Mouse (Mus musculus): Measurements from ENCODE around the gene Smarcb1. TPM values are rescaled to one million over a fixed set of nuclear protein-coding genes. Genes with fewer than 3 reads are reported as not detected.

Smarcb1 gene
- total and polyA plus RNA-seq, 2 experiments from 2014 or later, result 173 to 246 TPM

- Histone ChIP-seq H3K9me3 (ENCODE audit: low read length) (no peaks in the 10 kb centered on the region), H3K4me2 (ENCODE audit: low read depth) (no peak overlapping the region), H3K27me3 (ENCODE audit: insufficient read depth, low read length) (peaks cover 3% of the 10 kb centered on the region; the same call in 1 of the 2 replicates), H3K27ac (ENCODE audit: low read depth, low read length) (no peak overlapping the region), H3K4me3 (ENCODE audit: low read depth, low read length) (no peak overlapping the region), H3K4me1 (ENCODE audit: insufficient read depth) (peaks cover 5% of the 10 kb centered on the region; the same call in 1 of the 2 replicates), H3K9ac (no peak overlapping the region), H3K36me3 (ENCODE audit: insufficient read depth) (no peaks in the 10 kb centered on the region)
- DNase-seq, result no peak
- ATAC-seq, result no peak
- no peak for TF ChIP-seq CTCF (IDR thresholded peaks at IDR 0.05; ENCODE audit: low read depth)
- WGBS, result 85% methylated on average over 7 of the region's 7 CpGs
These were observed 24.5 kb upstream of the Smarcb1 start for GRCm38 (mm10) chr10:75945896-75946295.

- Histone ChIP-seq H3K4me3 (ENCODE audit: low read depth, low read length) (no peak overlapping the region), H3K27me3 (ENCODE audit: insufficient read depth, low read length) (no peaks in the 10 kb centered on the region; the same call in 1 of the 2 replicates), H3K27ac (ENCODE audit: low read depth, low read length) (no peak overlapping the region), H3K4me2 (ENCODE audit: low read depth) (no peak overlapping the region), H3K4me1 (ENCODE audit: insufficient read depth) (0 out of 2 replicates have a peak, but pooled peaks cover 4% of the 10 kb centered on the region), H3K36me3 (ENCODE audit: insufficient read depth) (no peaks in the 10 kb centered on the region), H3K9me3 (ENCODE audit: low read length) (no peaks in the 10 kb centered on the region), H3K9ac (no peak overlapping the region)
- ATAC-seq (no peak), DNase-seq (no peak)
- no peak for TF ChIP-seq CTCF (IDR thresholded peaks at IDR 0.05; ENCODE audit: low read depth)
- 91% methylated on average over 7 of the region's 7 CpGs for WGBS
These were observed 23.8 kb upstream of the Smarcb1 start for GRCm38 (mm10) chr10:75945213-75945612.

GRCm38 (mm10) chr10:75944066-75944772 is 22.8 kb upstream of the Smarcb1 start:
- ATAC-seq (peak; percentile 68), DNase-seq (peak; percentile 55)
- no peaks in the 10 kb centered on the region; the same call in 1 of the 2 replicates for H3K27me3 ChIP-seq (ENCODE audit: insufficient read depth, low read length)
- H3K4me1 ChIP-seq (ENCODE audit: insufficient read depth), result 0 out of 2 replicates have a peak, but pooled peaks cover 4% of the 10 kb centered on the region
- no peaks in the 10 kb centered on the region for H3K36me3 ChIP-seq (ENCODE audit: insufficient read depth)
- no peaks in the 10 kb centered on the region for H3K9me3 ChIP-seq (ENCODE audit: low read length)
- WGBS, result 14% methylated on average over 11 of the region's 11 CpGs
- H3K9ac ChIP-seq, result no peak overlapping the region
- no peak overlapping the region for H3K4me3 ChIP-seq (ENCODE audit: low read depth, low read length)
- peak overlapping the region; percentile 35; the same call in 1 of the 2 replicates for H3K27ac ChIP-seq (ENCODE audit: low read depth, low read length)
- no peak overlapping the region for H3K4me2 ChIP-seq (ENCODE audit: low read depth)
- no peak for TF ChIP-seq CTCF (IDR thresholded peaks at IDR 0.05; ENCODE audit: low read depth)

GRCm38 (mm10) chr10:75942736-75943477 is 21.5 kb upstream of the Smarcb1 start, which contains the start of gene Vpreb3:
TSS of gene Vpreb3 (plus strand) at chr10:75943057.
- H3K4me1 ChIP-seq (ENCODE audit: insufficient read depth), result 0 out of 2 replicates have a peak, but pooled peaks cover 4% of the 10 kb centered on the region
- H3K27me3 ChIP-seq (ENCODE audit: insufficient read depth, low read length), result no peaks in the 10 kb centered on the region; the same call in 1 of the 2 replicates
- ATAC-seq (no peak), DNase-seq (no peak)
- WGBS, result 83% methylated on average over 15 of the region's 15 CpGs
- H3K9me3 ChIP-seq (ENCODE audit: low read length), result no peaks in the 10 kb centered on the region
- H3K4me2 ChIP-seq (ENCODE audit: low read depth), result no peak within 1 kb of the TSS
- no peak for TF ChIP-seq CTCF (IDR thresholded peaks at IDR 0.05; ENCODE audit: low read depth)
- H3K9ac ChIP-seq, result no peak within 1 kb of the TSS
- H3K4me3 ChIP-seq (ENCODE audit: low read depth, low read length), result no peak within 1 kb of the TSS
- peak within 1 kb of the TSS; percentile 35; the same call in 1 of the 2 replicates for H3K27ac ChIP-seq (ENCODE audit: low read depth, low read length)
- H3K36me3 ChIP-seq (ENCODE audit: insufficient read depth), result no peaks in the 10 kb centered on the region

- no peak for TF ChIP-seq CTCF (IDR thresholded peaks at IDR 0.05; ENCODE audit: low read depth)
- no peak overlapping the region for H3K4me2 ChIP-seq (ENCODE audit: low read depth)
- 59% methylated on average over 9 of the region's 9 CpGs for WGBS
- no peaks in the 10 kb centered on the region for H3K9me3 ChIP-seq (ENCODE audit: low read length)
- no peaks in the 10 kb centered on the region for H3K36me3 ChIP-seq (ENCODE audit: insufficient read depth)
- H3K4me3 ChIP-seq (ENCODE audit: low read depth, low read length), result no peak overlapping the region
- 0 out of 2 replicates have a peak, but pooled peaks cover 4% of the 10 kb centered on the region for H3K4me1 ChIP-seq (ENCODE audit: insufficient read depth)
- no peaks in the 10 kb centered on the region; the same call in 1 of the 2 replicates for H3K27me3 ChIP-seq (ENCODE audit: insufficient read depth, low read length)
- no peak overlapping the region for H3K27ac ChIP-seq (ENCODE audit: low read depth, low read length)
- DNase-seq (no peak), ATAC-seq (peak; percentile 53)
- no peak overlapping the region for H3K9ac ChIP-seq
These were observed 19.8 kb upstream of the Smarcb1 start for GRCm38 (mm10) chr10:75941042-75941824.

- no peak for DNase-seq
- WGBS, result 84% methylated on average over 5 of the region's 5 CpGs
- TF ChIP-seq CTCF (IDR thresholded peaks at IDR 0.05; ENCODE audit: low read depth), result no peak
- Histone ChIP-seq H3K4me2 (ENCODE audit: low read depth) (no peak within 1 kb of the TSS), H3K36me3 (ENCODE audit: insufficient read depth) (no peaks in the 10 kb centered on the region), H3K9ac (no peak within 1 kb of the TSS), H3K9me3 (ENCODE audit: low read length) (no peaks in the 10 kb centered on the region), H3K4me3 (ENCODE audit: low read depth, low read length) (no peak within 1 kb of the TSS), H3K27me3 (ENCODE audit: insufficient read depth, low read length) (no peaks in the 10 kb centered on the region; the same call in 1 of the 2 replicates), H3K27ac (ENCODE audit: low read depth, low read length) (no peak within 1 kb of the TSS), H3K4me1 (ENCODE audit: insufficient read depth) (0 out of 2 replicates have a peak, but pooled peaks cover 4% of the 10 kb centered on the region)
- ATAC-seq, result no peak
These were observed 19.1 kb upstream of the Smarcb1 start, which contains the start of gene Gm867 for GRCm38 (mm10) chr10:75940520-75940919. TSS of gene Gm867 (minus strand) at chr10:75940672.

All from forebrain, postnatal 0 days (tissue).